Mouse (Mus musculus) liver, embryonic 16.5 days (tissue): ENCODE data around the gene Slc2a3. TPM values are rescaled to one million over a fixed set of nuclear protein-coding genes. Genes with fewer than 3 reads are reported as not detected.

Experiments used
- ATAC-seq: fragments of 200-750 bp; cut with Nextera tagmentation; 2 replicates; pipeline ENCODE4 v1.8.0; 2017; ENCODE audit warnings: low read depth, mild to moderate bottlenecking, moderate number of reproducible peaks, moderate library complexity
- H3K27ac ChIP-seq: fragments of 300-500 bp; sonication (generic); 2 replicates; pipeline ENCODE4 v1.5.1; 2014; ENCODE audit warnings: mild to moderate bottlenecking, low read length
- H3K27me3 ChIP-seq: fragments of 300-500 bp; sonication (generic); 2 replicates; pipeline ENCODE4 v1.6.1; 2014; ENCODE audit warnings: low read depth, low read length, mixed read lengths; ENCODE audit not compliant: control insufficient read depth, insufficient read depth
- H3K36me3 ChIP-seq: fragments of 300-500 bp; sonication (generic); 2 replicates; pipeline ENCODE4 v1.6.1; 2014; ENCODE audit warnings: mild to moderate bottlenecking; ENCODE audit not compliant: control insufficient read depth, insufficient read depth
- H3K4me1 ChIP-seq: fragments of 300-500 bp; sonication (generic); 2 replicates; pipeline ENCODE4 v1.6.1; 2014; ENCODE audit warnings: low read depth, low read length, mixed read lengths; ENCODE audit not compliant: control insufficient read depth
- H3K4me2 ChIP-seq: fragments of 300-500 bp; sonication (generic); 2 replicates; pipeline ENCODE4 v1.6.1; 2014; ENCODE audit warnings: low read depth, low read length, mixed read lengths
- H3K4me3 ChIP-seq: fragments of 300-500 bp; sonication (generic); 2 replicates; pipeline ENCODE4 v1.5.1; 2014; ENCODE audit warnings: low read depth, mild to moderate bottlenecking, low read length
- H3K9ac ChIP-seq: fragments of 300-500 bp; sonication (generic); 2 replicates; pipeline ENCODE4 v1.6.1; 2014; ENCODE audit warnings: low read depth, low read length
- H3K9me3 ChIP-seq: fragments of 300-500 bp; sonication (generic); replicated peaks from 2 replicates; pipeline ENCODE4 v1.6.1; 2016; ENCODE audit warnings: low read length; ENCODE audit not compliant: control insufficient read depth
- WGBS: fragments of 180-500 bp; shearing (Covaris S2); extraction: QIAGEN DNeasy Blood & Tissue Kit; methylation state at CpG from one replicate; pipeline ENCODE4 v1.1.7; 2014; ENCODE audit not compliant: insufficient replicate concordance; 5-methylcytosine and 5-hydroxymethylcytosine counted together
- polyA plus RNA-seq: library from polyadenylated mRNA; unstranded; fragments of >200 nt; fragmentation: Nextera tagmentation; extraction: Ambion mirVana; gene quantifications from 2 replicates; pipeline ENCODE4 v1.2.1, GENCODE M21; 2015

Gene Slc2a3
- 12.2 and 13.0 TPM in 2 replicates for polyA plus RNA-seq

DNA sequence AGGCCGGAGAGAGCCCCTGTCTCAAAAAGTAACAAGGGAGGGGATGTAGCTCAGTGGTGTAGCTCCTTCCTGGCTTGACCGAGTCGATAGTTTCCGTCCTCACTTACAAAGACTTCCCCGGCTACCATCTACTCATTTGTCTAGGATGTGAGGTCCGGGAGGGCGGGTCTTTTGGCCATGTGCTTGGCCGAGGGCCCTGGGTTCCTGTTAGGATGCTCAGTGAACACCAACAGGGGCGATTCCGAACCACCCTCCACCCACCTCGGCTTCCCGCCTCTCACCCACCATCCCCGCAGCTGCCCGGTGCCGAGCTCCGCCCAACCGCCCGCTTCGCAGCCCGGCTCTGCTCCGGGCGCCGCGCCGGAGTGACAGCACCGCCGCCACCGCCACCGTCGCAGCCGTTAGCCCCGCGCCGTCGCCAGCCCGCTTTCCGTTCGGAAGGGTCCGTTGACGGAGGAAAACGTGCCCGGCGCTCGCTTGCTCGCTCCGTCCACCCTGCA lies at the start of gene Slc2a3:
TSS of gene Slc2a3 (minus strand) at position 340 of the 500 bp plus-strand sequence.
- H3K27ac ChIP-seq: peak within 1 kb of the TSS; percentile 83

DNA sequence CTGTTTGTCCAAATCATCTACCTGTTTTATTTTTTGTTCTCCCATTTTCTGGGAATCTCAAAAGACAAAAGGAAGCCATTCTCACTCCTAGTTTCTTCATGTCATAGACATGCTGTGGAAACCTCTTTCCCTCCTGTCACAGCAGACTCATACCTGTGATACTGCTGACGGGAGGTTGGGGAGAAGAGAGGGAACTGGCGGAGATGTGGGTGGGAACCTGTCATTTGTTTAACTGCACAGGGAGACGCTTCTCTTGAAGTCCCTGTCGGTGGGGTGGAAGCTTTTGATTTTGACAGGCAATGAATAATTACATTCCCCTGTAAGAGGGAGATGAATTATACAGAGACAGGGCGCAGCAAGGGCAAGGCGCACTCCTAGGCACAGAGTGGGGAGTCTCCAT lies 42.3 kb upstream of the Slc2a3 start:
- 80% methylated on average over 6 of the region's 6 CpGs for whole genome bisulfite sequencing
- Histone ChIP-seq H3K9me3 (no peaks in the 10 kb centered on the region), H3K36me3 (peaks cover 8% of the 10 kb centered on the region), H3K4me2 (no peak overlapping the region), H3K4me3 (no peak overlapping the region), H3K9ac (no peak overlapping the region), H3K27ac (no peak overlapping the region), H3K27me3 (no peaks in the 10 kb centered on the region), H3K4me1 (no peaks in the 10 kb centered on the region)
- no peak for ATAC-seq

More for the DNA sequence above, at the start of gene Slc2a3:
- Histone ChIP-seq H3K36me3 (no peaks in the 10 kb centered on the region), H3K4me3 (peak within 1 kb of the TSS; percentile 79), H3K9ac (peak within 1 kb of the TSS; percentile 87), H3K4me2 (peak within 1 kb of the TSS; percentile 99), H3K4me1 (peaks cover 18% of the 10 kb centered on the region), H3K9me3 (no peaks in the 10 kb centered on the region), H3K27me3 (no peaks in the 10 kb centered on the region)
- peak; percentile 85 for ATAC-seq
- under 1% methylated on average over 45 of the region's 46 CpGs for WGBS

DNA sequence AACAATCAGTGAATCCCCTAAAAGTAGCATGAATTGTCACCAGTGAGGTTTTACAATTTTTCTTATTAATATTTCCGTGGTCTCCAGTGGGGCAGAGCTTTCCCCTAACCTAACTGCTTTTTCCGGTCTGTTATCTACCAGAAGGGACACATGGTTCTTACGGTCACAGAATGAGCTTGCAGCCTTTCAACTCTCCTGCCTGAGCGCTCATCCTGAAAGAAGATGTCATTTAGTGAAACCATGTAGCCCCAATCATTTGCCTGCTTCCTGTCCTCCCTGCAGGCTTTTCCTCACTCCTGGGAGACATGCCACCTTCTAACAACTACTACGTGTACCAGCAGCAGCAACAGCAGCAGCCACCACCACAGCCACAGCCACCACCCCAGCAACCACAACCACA lies 36.1 kb upstream of the Slc2a3 start:
- no peaks in the 10 kb centered on the region for H3K4me1 ChIP-seq
- H3K4me3 ChIP-seq: no peak overlapping the region
- no peak for ATAC-seq
- no peak overlapping the region for H3K27ac ChIP-seq
- H3K4me2 ChIP-seq: no peak overlapping the region
- 65% methylated on average over 5 of the region's 5 CpGs for WGBS
- H3K9me3 ChIP-seq: no peaks in the 10 kb centered on the region
- H3K9ac ChIP-seq: no peak overlapping the region
- no peaks in the 10 kb centered on the region for H3K27me3 ChIP-seq
- peaks cover 19% of the 10 kb centered on the region for H3K36me3 ChIP-seq

DNA sequence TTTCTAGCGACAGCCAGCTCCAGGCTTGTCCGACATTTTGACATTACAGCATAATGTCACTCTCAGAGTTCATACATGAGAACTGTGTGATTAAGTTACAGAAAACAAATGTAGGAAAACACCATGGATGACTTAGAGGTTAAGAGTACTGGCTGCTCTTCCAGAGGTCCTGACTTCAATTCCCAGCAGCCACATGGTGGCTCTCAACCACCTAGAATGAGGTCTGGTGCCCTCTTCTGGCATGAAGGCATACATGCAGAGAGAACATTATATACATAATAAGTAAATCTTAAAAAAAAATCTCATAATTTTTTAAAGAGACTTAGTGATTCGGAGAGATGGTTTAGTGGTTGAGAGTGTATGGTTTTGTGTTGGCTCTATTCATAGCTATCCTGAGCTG lies 35.5 kb upstream of the Slc2a3 start:
- Histone ChIP-seq H3K9me3 (no peaks in the 10 kb centered on the region), H3K27me3 (no peaks in the 10 kb centered on the region), H3K27ac (no peak overlapping the region), H3K9ac (no peak overlapping the region), H3K4me1 (no peaks in the 10 kb centered on the region), H3K4me2 (no peak overlapping the region), H3K36me3 (peaks cover 19% of the 10 kb centered on the region), H3K4me3 (no peak overlapping the region)
- WGBS: 84% methylated on average over 3 of the region's 3 CpGs
- no peak for ATAC-seq

DNA sequence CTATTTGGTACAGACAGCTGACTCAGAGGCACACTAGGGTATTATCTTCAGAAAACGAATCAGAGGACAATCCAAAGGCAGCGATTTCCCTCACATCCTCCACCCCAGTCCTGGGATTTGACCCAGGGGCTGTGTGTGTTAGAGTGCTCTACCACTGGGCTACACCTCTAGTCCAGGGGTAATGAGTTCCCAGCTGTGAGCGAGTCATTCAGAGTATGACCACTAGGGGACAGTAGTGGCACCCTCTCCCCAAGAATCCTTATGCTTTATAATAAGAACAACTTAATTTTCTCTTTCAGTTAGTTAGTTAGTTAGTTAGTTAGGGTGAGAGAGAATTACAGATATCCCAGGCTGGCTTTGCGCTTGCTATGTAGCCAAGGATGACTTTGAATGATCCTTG lies 32.9 kb upstream of the Slc2a3 start:
- no peaks in the 10 kb centered on the region for H3K27me3 ChIP-seq
- no peaks in the 10 kb centered on the region for H3K4me1 ChIP-seq
- H3K9me3 ChIP-seq: no peaks in the 10 kb centered on the region
- no peak overlapping the region for H3K9ac ChIP-seq
- 48% methylated on average over 4 of the region's 4 CpGs for WGBS
- peaks cover 13% of the 10 kb centered on the region for H3K36me3 ChIP-seq
- H3K4me3 ChIP-seq: no peak overlapping the region
- no peak overlapping the region for H3K27ac ChIP-seq
- no peak overlapping the region for H3K4me2 ChIP-seq
- ATAC-seq: no peak

DNA sequence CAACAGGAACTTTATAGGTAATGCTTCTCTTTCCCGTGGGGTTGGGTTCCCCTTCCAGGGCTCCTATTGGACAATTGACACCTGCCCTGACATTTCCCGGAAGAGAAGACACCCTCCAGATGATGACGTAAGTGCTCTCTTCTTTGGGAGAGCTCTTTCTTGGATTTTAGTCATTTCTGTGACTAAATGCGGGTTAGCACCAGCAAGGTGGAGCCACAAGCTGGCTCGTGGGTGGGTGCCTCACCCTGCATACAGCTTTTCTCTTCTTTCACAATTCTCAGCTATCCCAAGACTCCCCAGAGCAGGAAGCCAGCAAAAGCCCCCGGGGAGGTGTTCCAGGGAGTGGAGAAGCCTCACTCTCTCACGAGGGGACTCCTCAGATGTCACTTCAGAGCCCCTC lies 31.4 kb upstream of the Slc2a3 start:
- no peak for ATAC-seq
- Histone ChIP-seq H3K27ac (no peak overlapping the region), H3K4me3 (no peak overlapping the region), H3K9me3 (no peaks in the 10 kb centered on the region), H3K36me3 (peaks cover 8% of the 10 kb centered on the region), H3K27me3 (no peaks in the 10 kb centered on the region), H3K9ac (no peak overlapping the region), H3K4me1 (no peaks in the 10 kb centered on the region), H3K4me2 (no peak overlapping the region)
- 68% methylated on average over 7 of the region's 7 CpGs for WGBS

DNA sequence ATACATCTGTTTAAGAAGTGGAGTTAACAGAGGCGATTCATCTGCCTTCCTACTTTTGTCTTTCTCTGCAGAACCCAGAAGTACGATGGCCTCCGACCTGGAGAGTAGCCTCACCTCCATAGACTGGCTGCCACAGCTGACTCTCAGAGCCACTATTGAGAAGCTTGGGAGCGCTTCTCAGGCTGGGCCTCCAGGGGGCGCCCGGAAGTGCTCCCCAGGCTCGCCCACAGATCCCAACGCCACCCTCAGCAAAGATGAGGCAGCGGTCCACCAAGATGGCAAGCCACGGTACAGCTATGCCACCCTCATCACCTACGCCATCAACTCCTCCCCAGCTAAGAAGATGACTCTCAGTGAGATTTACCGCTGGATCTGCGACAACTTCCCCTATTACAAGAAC lies 26.6 kb upstream of the Slc2a3 start:
- H3K4me1 ChIP-seq: peaks cover 26% of the 10 kb centered on the region
- no peak overlapping the region for H3K4me2 ChIP-seq
- no peak for ATAC-seq
- peaks cover under 1% of the 10 kb centered on the region; the same call in 1 of the 2 replicates for H3K36me3 ChIP-seq
- H3K9ac ChIP-seq: no peak overlapping the region
- H3K27me3 ChIP-seq: no peaks in the 10 kb centered on the region
- no peak overlapping the region for H3K27ac ChIP-seq
- 43% methylated on average over 13 of the region's 13 CpGs for WGBS
- no peak overlapping the region for H3K4me3 ChIP-seq
- no peaks in the 10 kb centered on the region for H3K9me3 ChIP-seq

DNA sequence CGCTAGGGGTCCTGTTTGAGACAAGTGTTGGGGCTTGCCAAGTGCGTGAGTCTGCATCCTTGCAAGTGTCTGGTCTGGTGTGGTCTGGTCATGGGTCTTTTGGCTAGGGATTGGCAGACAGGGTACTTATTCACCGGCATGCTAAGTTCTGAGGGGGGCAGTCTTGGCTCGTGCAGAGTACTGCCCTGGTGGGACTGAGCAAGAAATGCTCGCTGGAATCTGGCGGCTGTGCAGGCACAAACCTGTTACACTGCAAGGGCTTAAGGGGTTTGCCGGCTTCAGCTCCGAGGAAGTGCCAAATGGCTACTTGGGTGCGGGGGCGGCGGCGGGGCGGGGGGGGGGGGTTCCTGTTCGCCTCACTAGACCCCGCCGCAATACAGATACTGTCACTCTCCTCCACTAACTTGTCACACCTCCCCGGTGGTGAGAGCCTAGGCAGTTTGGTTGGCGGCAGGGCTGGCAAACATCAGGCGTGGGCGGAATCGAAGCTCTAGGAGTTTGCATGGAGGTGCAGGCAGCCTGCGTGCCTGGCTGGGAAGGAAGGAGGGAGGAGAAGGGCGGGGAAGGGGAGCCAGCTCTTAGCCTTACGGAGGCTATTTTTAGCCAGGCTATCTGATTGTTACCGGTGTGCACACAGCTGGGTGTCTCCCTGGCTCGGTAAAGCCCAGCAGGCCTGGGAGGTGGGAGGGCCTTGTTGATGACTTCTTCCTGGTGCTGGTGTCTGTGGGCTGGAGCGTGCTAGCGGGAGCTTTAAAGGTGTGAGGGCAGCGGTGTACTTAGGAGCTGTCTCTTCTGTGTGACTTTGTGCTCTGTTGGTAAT lies 24.7 kb upstream of the Slc2a3 start:
- 5% methylated on average over 29 of the region's 29 CpGs for WGBS
- Histone ChIP-seq H3K4me3 (peak overlapping the region; percentile 54), H3K4me1 (peaks cover 35% of the 10 kb centered on the region), H3K9me3 (no peaks in the 10 kb centered on the region), H3K36me3 (no peaks in the 10 kb centered on the region), H3K9ac (peak overlapping the region; percentile 47), H3K27me3 (no peaks in the 10 kb centered on the region; the same call in 1 of the 2 replicates), H3K27ac (peak overlapping the region; percentile 37), H3K4me2 (peak overlapping the region; percentile 87)
- peak; percentile 97 for ATAC-seq

DNA sequence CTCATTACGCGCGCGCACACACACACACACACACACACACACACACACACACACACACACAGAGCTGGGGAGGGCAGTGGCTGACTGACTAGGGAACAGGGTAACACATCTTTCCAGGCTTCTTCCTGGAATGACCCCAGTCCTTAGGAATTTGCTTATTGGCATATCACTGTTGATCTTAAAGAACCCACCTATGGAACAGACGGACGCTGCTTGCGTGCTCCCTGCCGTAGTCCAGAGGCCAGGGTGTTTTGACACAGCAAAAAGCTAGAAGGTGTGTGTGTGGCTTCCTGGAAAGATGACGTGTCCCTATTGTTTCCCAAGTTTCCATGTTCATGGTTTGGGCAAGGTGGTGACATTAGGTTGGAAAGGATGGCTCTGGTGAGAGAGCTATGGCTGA lies 23.7 kb upstream of the Slc2a3 start:
- Histone ChIP-seq H3K4me3 (no peak overlapping the region), H3K27ac (no peak overlapping the region), H3K4me2 (no peak overlapping the region), H3K9ac (no peak overlapping the region), H3K36me3 (no peaks in the 10 kb centered on the region), H3K4me1 (peaks cover 45% of the 10 kb centered on the region), H3K9me3 (no peaks in the 10 kb centered on the region), H3K27me3 (peaks cover 6% of the 10 kb centered on the region; the same call in 1 of the 2 replicates)
- ATAC-seq: no peak
- WGBS: 88% methylated on average over 9 of the region's 9 CpGs
